Mouse (Mus musculus): ENCODE data around the gene Cdh5. TPM values are rescaled to one million over a fixed set of nuclear protein-coding genes. Genes with fewer than 3 reads are reported as not detected.
"Not testable (repeated sequence)": the region's sequence is repeated elsewhere in the genome, so short reads cannot be mapped to it uniquely, and the experiment has no call there.

The Cdh5 gene
- polyA plus RNA-seq, 1 experiment from 2014 or later, result 36.8 TPM

GRCm38 (mm10) chr8:104100724-104101123, 701 bp upstream of the Cdh5 start:
- H3K4me1 ChIP-seq (ENCODE audit: control insufficient read depth, insufficient read depth, low read length); H3K4me2 ChIP-seq (replicated peaks; ENCODE audit: low read depth, low read length); H3K4me3 ChIP-seq (ENCODE audit: low read length); H3K27ac ChIP-seq (ENCODE audit: low read depth, low read length); H3K27me3 ChIP-seq (ENCODE audit: control insufficient read depth, insufficient read depth, low read length); H3K36me3 ChIP-seq (ENCODE audit: control insufficient read depth, insufficient read depth, low read length); H3K9me3 ChIP-seq (ENCODE audit: control insufficient read depth, low read length); H3K9ac ChIP-seq (ENCODE audit: low read depth, low read length); ATAC-seq (ENCODE audit: low FRiP score, low TSS enrichment): not testable (repeated sequence)
- 96% methylated on average over 5 of the region's 6 CpGs for WGBS

- H3K4me2 ChIP-seq (replicated peaks; ENCODE audit: low read depth, low read length), result peak overlapping the region; percentile 19; the same call in 1 of the 2 replicates
- no peaks in the 10 kb centered on the region for H3K9me3 ChIP-seq (ENCODE audit: control insufficient read depth, low read length)
- H3K27ac ChIP-seq (ENCODE audit: low read depth, low read length), result no peak overlapping the region
- H3K9ac ChIP-seq (ENCODE audit: low read depth, low read length), result peak overlapping the region; percentile 44; the same call in 1 of the 2 replicates
- WGBS, result 62% methylated on average over 7 of the region's 7 CpGs
- peak overlapping the region; percentile 27; the same call in 1 of the 2 replicates for H3K4me3 ChIP-seq (ENCODE audit: low read length)
- no peak for ATAC-seq (ENCODE audit: low FRiP score, low TSS enrichment)
- H3K36me3 ChIP-seq (ENCODE audit: control insufficient read depth, insufficient read depth, low read length), result no peaks in the 10 kb centered on the region
- no peaks in the 10 kb centered on the region; the same call in 1 of the 2 replicates for H3K4me1 ChIP-seq (ENCODE audit: control insufficient read depth, insufficient read depth, low read length)
- no peaks in the 10 kb centered on the region for H3K27me3 ChIP-seq (ENCODE audit: control insufficient read depth, insufficient read depth, low read length)
These were observed 2.0 kb downstream of the Cdh5 start for GRCm38 (mm10) chr8:104103462-104103861.

GRCm38 (mm10) chr8:104105768-104106167, 4.3 kb downstream of the Cdh5 start:
- Histone ChIP-seq H3K4me1 (ENCODE audit: control insufficient read depth, insufficient read depth, low read length) (no peaks in the 10 kb centered on the region), H3K9me3 (ENCODE audit: control insufficient read depth, low read length) (no peaks in the 10 kb centered on the region), H3K36me3 (ENCODE audit: control insufficient read depth, insufficient read depth, low read length) (no peaks in the 10 kb centered on the region), H3K4me3 (ENCODE audit: low read length) (no peak overlapping the region), H3K4me2 (replicated peaks; ENCODE audit: low read depth, low read length) (peak overlapping the region; percentile 10; the same call in 1 of the 2 replicates), H3K9ac (ENCODE audit: low read depth, low read length) (no peak overlapping the region), H3K27me3 (ENCODE audit: control insufficient read depth, insufficient read depth, low read length) (no peaks in the 10 kb centered on the region), H3K27ac (ENCODE audit: low read depth, low read length) (no peak overlapping the region)
- ATAC-seq (ENCODE audit: low FRiP score, low TSS enrichment), result peak; percentile 70
- WGBS, result 47% methylated on average over 6 of the region's 6 CpGs

- H3K36me3 ChIP-seq (ENCODE audit: control insufficient read depth, insufficient read depth, low read length), result no peaks in the 10 kb centered on the region
- H3K27me3 ChIP-seq (ENCODE audit: control insufficient read depth, insufficient read depth, low read length), result no peaks in the 10 kb centered on the region
- no peak for ATAC-seq (ENCODE audit: low FRiP score, low TSS enrichment)
- H3K27ac ChIP-seq (ENCODE audit: low read depth, low read length), result no peak overlapping the region
- no peaks in the 10 kb centered on the region for H3K4me1 ChIP-seq (ENCODE audit: control insufficient read depth, insufficient read depth, low read length)
- H3K9me3 ChIP-seq (ENCODE audit: control insufficient read depth, low read length), result no peaks in the 10 kb centered on the region
- H3K4me2 ChIP-seq (replicated peaks; ENCODE audit: low read depth, low read length), result no peak overlapping the region
- H3K4me3 ChIP-seq (ENCODE audit: low read length), result no peak overlapping the region
- 75% methylated on average over 7 of the region's 7 CpGs for WGBS
- no peak overlapping the region for H3K9ac ChIP-seq (ENCODE audit: low read depth, low read length)
These were observed 5.0 kb downstream of the Cdh5 start for GRCm38 (mm10) chr8:104106276-104106946.

- Histone ChIP-seq H3K4me3 (ENCODE audit: low read length) (no peak overlapping the region), H3K27ac (ENCODE audit: low read depth, low read length) (no peak overlapping the region)
- ATAC-seq (ENCODE audit: low FRiP score, low TSS enrichment), result no peak
These were observed 5.7 kb downstream of the Cdh5 start for GRCm38 (mm10) chr8:104107111-104107510.

GRCm38 (mm10) chr8:104108048-104108447, 6.6 kb downstream of the Cdh5 start:
- ATAC-seq (ENCODE audit: low FRiP score, low TSS enrichment), result 0 out of 2 replicates have a peak, but pooled peaks have one; percentile 44
- 38% methylated on average over 5 of the region's 5 CpGs for WGBS

More at GRCm38 (mm10) chr8:104107111-104107510, 5.7 kb downstream of the Cdh5 start:
- Histone ChIP-seq H3K9ac (ENCODE audit: low read depth, low read length) (no peak overlapping the region), H3K9me3 (ENCODE audit: control insufficient read depth, low read length) (no peaks in the 10 kb centered on the region), H3K4me2 (replicated peaks; ENCODE audit: low read depth, low read length) (no peak overlapping the region), H3K36me3 (ENCODE audit: control insufficient read depth, insufficient read depth, low read length) (no peaks in the 10 kb centered on the region), H3K4me1 (ENCODE audit: control insufficient read depth, insufficient read depth, low read length) (no peaks in the 10 kb centered on the region), H3K27me3 (ENCODE audit: control insufficient read depth, insufficient read depth, low read length) (no peaks in the 10 kb centered on the region)

GRCm38 (mm10) chr8:104110498-104111134, 9.2 kb downstream of the Cdh5 start:
- H3K9me3 ChIP-seq (ENCODE audit: control insufficient read depth, low read length), result no peaks in the 10 kb centered on the region
- no peaks in the 10 kb centered on the region for H3K4me1 ChIP-seq (ENCODE audit: control insufficient read depth, insufficient read depth, low read length)

More at GRCm38 (mm10) chr8:104108048-104108447, 6.6 kb downstream of the Cdh5 start:
- H3K36me3 ChIP-seq (ENCODE audit: control insufficient read depth, insufficient read depth, low read length), result no peaks in the 10 kb centered on the region
- H3K4me2 ChIP-seq (replicated peaks; ENCODE audit: low read depth, low read length), result no peak overlapping the region
- H3K27me3 ChIP-seq (ENCODE audit: control insufficient read depth, insufficient read depth, low read length), result no peaks in the 10 kb centered on the region
- no peak overlapping the region for H3K9ac ChIP-seq (ENCODE audit: low read depth, low read length)
- no peak overlapping the region for H3K27ac ChIP-seq (ENCODE audit: low read depth, low read length)
- H3K4me3 ChIP-seq (ENCODE audit: low read length), result no peak overlapping the region
- H3K9me3 ChIP-seq (ENCODE audit: control insufficient read depth, low read length), result no peaks in the 10 kb centered on the region
- no peaks in the 10 kb centered on the region for H3K4me1 ChIP-seq (ENCODE audit: control insufficient read depth, insufficient read depth, low read length)

GRCm38 (mm10) chr8:104121640-104122416, 20.4 kb downstream of the Cdh5 start:
- Histone ChIP-seq H3K27me3 (ENCODE audit: control insufficient read depth, insufficient read depth, low read length) (no peaks in the 10 kb centered on the region), H3K9me3 (ENCODE audit: control insufficient read depth, low read length) (no peaks in the 10 kb centered on the region), H3K27ac (ENCODE audit: low read depth, low read length) (no peak overlapping the region), H3K4me3 (ENCODE audit: low read length) (no peak overlapping the region), H3K36me3 (ENCODE audit: control insufficient read depth, insufficient read depth, low read length) (no peaks in the 10 kb centered on the region), H3K4me2 (replicated peaks; ENCODE audit: low read depth, low read length) (no peak overlapping the region), H3K4me1 (ENCODE audit: control insufficient read depth, insufficient read depth, low read length) (no peaks in the 10 kb centered on the region), H3K9ac (ENCODE audit: low read depth, low read length) (no peak overlapping the region)
- no peak for ATAC-seq (ENCODE audit: low FRiP score, low TSS enrichment)
- WGBS, result 80% methylated on average over 12 of the region's 12 CpGs

More at GRCm38 (mm10) chr8:104110498-104111134, 9.2 kb downstream of the Cdh5 start:
- H3K27me3 ChIP-seq (ENCODE audit: control insufficient read depth, insufficient read depth, low read length), result no peaks in the 10 kb centered on the region
- H3K27ac ChIP-seq (ENCODE audit: low read depth, low read length), result no peak overlapping the region
- no peak for ATAC-seq (ENCODE audit: low FRiP score, low TSS enrichment)
- no peak overlapping the region for H3K4me3 ChIP-seq (ENCODE audit: low read length)
- no peak overlapping the region for H3K9ac ChIP-seq (ENCODE audit: low read depth, low read length)
- no peaks in the 10 kb centered on the region for H3K36me3 ChIP-seq (ENCODE audit: control insufficient read depth, insufficient read depth, low read length)
- 78% methylated on average over 10 of the region's 10 CpGs for WGBS
- H3K4me2 ChIP-seq (replicated peaks; ENCODE audit: low read depth, low read length), result no peak overlapping the region
